Mouse (Mus musculus) skeletal muscle tissue, adult 2 months (tissue): ENCODE data around the gene Rmnd1.
"Not testable (repeated sequence)": the region's sequence is repeated elsewhere in the genome, so short reads cannot be mapped to it uniquely, and the experiment has no call there.

Experiments used
- DNase-seq: peaks from one replicate; pipeline ENCODE4 v3.0.0-alpha.2; 2012; ENCODE audit warnings: low read depth, low spot score

Rmnd1 gene

GRCm38 (mm10) chr10:4432123-4432931, at the start of gene Rmnd1, which contains the start of gene Armt1:
Gene Rmnd1 (minus strand): TSS chr10:4432388.
Gene Armt1 (plus strand): TSS chr10:4432467.
- DNase-seq = peak; percentile 98

GRCm38 (mm10) chr10:4481695-4482094, 49.5 kb upstream of the Rmnd1 start:
- peak; percentile 77 for DNase-seq

- DNase-seq = no peak
These were observed 48.7 kb upstream of the Rmnd1 start for GRCm38 (mm10) chr10:4480929-4481328.

GRCm38 (mm10) chr10:4476604-4477003, 44.4 kb upstream of the Rmnd1 start:
- DNase-seq = no peak

GRCm38 (mm10) chr10:4475431-4475830, 43.2 kb upstream of the Rmnd1 start:
- no peak for DNase-seq

GRCm38 (mm10) chr10:4473591-4473993, 41.4 kb upstream of the Rmnd1 start:
- DNase-seq = no peak

- no peak for DNase-seq
These were observed 37.2 kb upstream of the Rmnd1 start for GRCm38 (mm10) chr10:4469406-4469805.

- no peak for DNase-seq
These were observed 33.6 kb upstream of the Rmnd1 start for GRCm38 (mm10) chr10:4465799-4466198.

GRCm38 (mm10) chr10:4460201-4460600, 28.0 kb upstream of the Rmnd1 start:
- DNase-seq = no peak

- no peak for DNase-seq
These were observed 24.2 kb upstream of the Rmnd1 start for GRCm38 (mm10) chr10:4456409-4456808.

- no peak for DNase-seq
These were observed 3.2 kb upstream of the Rmnd1 start for GRCm38 (mm10) chr10:4435416-4435815.

GRCm38 (mm10) chr10:4433871-4434270, 1.7 kb upstream of the Rmnd1 start:
- DNase-seq = not testable (repeated sequence)

GRCm38 (mm10) chr10:4432996-4433755, 988 bp upstream of the Rmnd1 start:
- DNase-seq = no peak

GRCm38 (mm10) chr10:4431746-4432122, 454 bp downstream of the Rmnd1 start:
- DNase-seq = no peak

GRCm38 (mm10) chr10:4430826-4431225, 1.4 kb downstream of the Rmnd1 start:
- no peak for DNase-seq

- no peak for DNase-seq
These were observed 1.8 kb downstream of the Rmnd1 start for GRCm38 (mm10) chr10:4430399-4430798.

GRCm38 (mm10) chr10:4425245-4425644, 6.9 kb downstream of the Rmnd1 start:
- no peak for DNase-seq

GRCm38 (mm10) chr10:4407191-4407590, 25.0 kb downstream of the Rmnd1 start:
- DNase-seq = no peak

- DNase-seq = no peak
These were observed 26.7 kb downstream of the Rmnd1 start for GRCm38 (mm10) chr10:4405511-4405910.

- peak; percentile 42 for DNase-seq
These were observed 27.2 kb downstream of the Rmnd1 start for GRCm38 (mm10) chr10:4404895-4405491.

GRCm38 (mm10) chr10:4398058-4398457, 34.1 kb downstream of the Rmnd1 start:
- no peak for DNase-seq

GRCm38 (mm10) chr10:4395321-4395720, 36.9 kb downstream of the Rmnd1 start:
- DNase-seq = no peak
